In the genomic region with DNA sequence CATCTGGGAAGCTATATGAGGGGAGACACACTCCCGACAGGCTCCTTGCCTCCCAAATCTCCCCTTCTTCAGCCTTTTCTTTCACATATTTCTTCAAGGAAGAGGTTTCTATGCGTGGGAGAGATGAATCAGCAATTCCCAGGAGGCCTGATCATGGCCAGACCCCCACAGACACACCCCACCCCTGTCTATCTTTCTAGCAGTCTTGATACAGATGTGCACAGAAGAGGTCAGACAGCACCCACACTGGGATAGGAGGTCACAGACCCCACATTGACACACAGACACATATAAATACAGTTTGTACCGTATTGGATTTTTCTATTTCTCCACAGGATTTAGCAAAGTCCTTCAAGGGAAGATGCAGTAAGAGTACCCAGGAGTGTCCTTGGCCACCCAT, we compare ENCODE assay signal across 11 mouse cellular contexts.
"Had no signal": no experiment of that assay in that cellular context is flagged by ENCODE, and none has a peak within 500 bp of the region (broad histone marks: within the 10 kb centered on the region; RNA-seq: fewer than 3 reads in every experiment).

No protein-coding gene starts in this region.

- ATAC-seq: inflammation-experienced regulatory T-cells, adult 6 months; intestine, postnatal 0 days; midbrain, embryonic 16.5 days had no signal

- H3K9me3 ChIP-seq: limb, embryonic 10.5 days; midbrain, embryonic 12.5 days; neural tube, embryonic 15.5 days had no signal

- H3K9ac ChIP-seq: midbrain, embryonic 12.5 days; neural tube, embryonic 15.5 days had no signal

- DNase-seq: kidney, adult 8-10 months; kidney, postnatal 25 days; lung, adult 18-20 months; thymus, postnatal 36 days had no signal

- H3K27me3 ChIP-seq: midbrain, embryonic 12.5 days; neural tube, embryonic 15.5 days had no signal

- H3K4me2 ChIP-seq: midbrain, embryonic 12.5 days; neural tube, embryonic 15.5 days had no signal

- H3K4me1 ChIP-seq: midbrain, embryonic 12.5 days; neural tube, embryonic 15.5 days had no signal

- H3K4me3 ChIP-seq: left cerebral cortex, adult 2 months; limb, embryonic 10.5 days; midbrain, embryonic 12.5 days; neural tube, embryonic 15.5 days had no signal

- H3K27ac ChIP-seq: left cerebral cortex, adult 2 months; limb, embryonic 10.5 days; midbrain, embryonic 12.5 days; neural tube, embryonic 15.5 days had no signal
